9 mouse cellular contexts compared by ENCODE assay signal in the genomic region with DNA sequence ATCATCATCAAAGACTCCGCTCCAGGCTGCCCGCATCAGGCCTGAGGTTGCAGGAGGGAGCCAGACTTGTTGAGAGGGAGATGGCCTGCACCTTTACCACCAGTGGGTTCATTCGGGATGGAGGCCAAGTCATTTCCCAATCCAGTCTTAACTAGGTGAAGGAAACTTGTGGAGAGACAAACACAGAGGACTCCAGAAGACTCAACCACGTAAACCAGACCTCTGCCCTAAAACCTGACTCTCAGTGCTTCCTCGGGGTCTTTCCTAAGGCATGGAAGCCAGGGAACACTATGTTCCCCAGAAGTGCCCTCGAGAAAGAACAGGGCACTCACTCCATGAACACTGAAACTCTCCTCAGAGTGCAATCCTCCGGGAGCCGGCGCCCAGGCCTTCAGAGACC. TPM values are rescaled to one million over a fixed set of nuclear protein-coding genes. Genes with fewer than 3 reads are reported as not detected.
DNase-seq lines count a peak whose midpoint lies in the region; ATAC-seq lines count a peak whose summit lies in the region.
"Had no signal": no experiment of that assay in that cellular context is flagged by ENCODE, and none has a peak within 500 bp of the region (broad histone marks: within the 10 kb centered on the region; RNA-seq: fewer than 3 reads in every experiment).

No protein-coding gene starts in this region.

- no peak overlapping the region for H3K9ac ChIP-seq in kidney, embryonic 15.5 days
- H3K9ac ChIP-seq in forebrain, embryonic 15.5 days (replicated peaks) = no peak overlapping the region
- H3K9ac ChIP-seq in midbrain, embryonic 14.5 days (replicated peaks; ENCODE audit: low read length) = no peak overlapping the region; the same call in 1 of the 2 replicates

- ATAC-seq in kidney, embryonic 15.5 days (replicated peaks; ENCODE audit: low FRiP score) = no peak
- ATAC-seq in forebrain, embryonic 15.5 days (replicated peaks) = no peak
- ATAC-seq in midbrain, embryonic 14.5 days (ENCODE audit: low FRiP score, low TSS enrichment) = no peak

- DNase-seq in kidney, adult 9 months = no peak
- DNase-seq in adipocyte (ENCODE audit: low spot score) = peak; percentile 61
- no peak for DNase-seq in midbrain, embryonic 14.5 days
- DNase-seq in right cerebral cortex, postnatal 25 days = no peak
- DNase-seq in right cerebral cortex, postnatal 36 days (ENCODE audit: low spot score in 2 of 2) = no peak

- 85% methylated on average over 9 of the region's 9 CpGs for WGBS in kidney, embryonic 15.5 days
- 88% methylated on average over 9 of the region's 9 CpGs for WGBS in forebrain, embryonic 15.5 days
- WGBS in midbrain, embryonic 14.5 days = 89% methylated on average over 9 of the region's 9 CpGs

- no peak overlapping the region for H3K27ac ChIP-seq in kidney, embryonic 15.5 days
- no peak overlapping the region for H3K27ac ChIP-seq in forebrain, embryonic 15.5 days (replicated peaks)
- no peak overlapping the region for H3K27ac ChIP-seq in midbrain, embryonic 14.5 days (replicated peaks; ENCODE audit: low read depth, low read length)
- H3K27ac ChIP-seq: macrophage had no signal

- peak overlapping the region; percentile 60; the same call in 1 of the 2 replicates for H3K4me3 ChIP-seq in kidney, embryonic 15.5 days (replicated peaks)
- H3K4me3 ChIP-seq in forebrain, embryonic 15.5 days = peak overlapping the region; percentile 80; the same call in 1 of the 2 replicates
- peak overlapping the region; percentile 63; the same call in 1 of the 2 replicates for H3K4me3 ChIP-seq in midbrain, embryonic 14.5 days (replicated peaks; ENCODE audit: low read depth, low read length)

- peaks cover 6% of the 10 kb centered on the region; the same call in 1 of the 2 replicates for H3K27me3 ChIP-seq in kidney, embryonic 15.5 days
- H3K27me3 ChIP-seq in forebrain, embryonic 15.5 days = no peaks in the 10 kb centered on the region
- 0 out of 2 replicates have a peak, but pooled peaks cover 4% of the 10 kb centered on the region for H3K27me3 ChIP-seq in midbrain, embryonic 14.5 days (ENCODE audit: control insufficient read depth, insufficient read depth, low read length)

- H3K9me3 ChIP-seq in kidney, embryonic 15.5 days (replicated peaks) = no peaks in the 10 kb centered on the region
- no peaks in the 10 kb centered on the region for H3K9me3 ChIP-seq in forebrain, embryonic 15.5 days
- no peaks in the 10 kb centered on the region for H3K9me3 ChIP-seq in midbrain, embryonic 14.5 days (ENCODE audit: control insufficient read depth, low read length)

- H3K4me1 ChIP-seq in kidney, embryonic 15.5 days = peaks cover 80% of the 10 kb centered on the region
- H3K4me1 ChIP-seq in forebrain, embryonic 15.5 days = peaks cover 32% of the 10 kb centered on the region
- peaks cover 19% of the 10 kb centered on the region for H3K4me1 ChIP-seq in midbrain, embryonic 14.5 days (ENCODE audit: control insufficient read depth, insufficient read depth, low read length)

- no peaks in the 10 kb centered on the region for H3K36me3 ChIP-seq in kidney, embryonic 15.5 days
- no peaks in the 10 kb centered on the region for H3K36me3 ChIP-seq in forebrain, embryonic 15.5 days
- no peaks in the 10 kb centered on the region for H3K36me3 ChIP-seq in midbrain, embryonic 14.5 days (ENCODE audit: control insufficient read depth, insufficient read depth, low read length)

- peak overlapping the region; percentile 98 for H3K4me2 ChIP-seq in kidney, embryonic 15.5 days
- peak overlapping the region; percentile 96 for H3K4me2 ChIP-seq in forebrain, embryonic 15.5 days (replicated peaks)
- H3K4me2 ChIP-seq in midbrain, embryonic 14.5 days (ENCODE audit: low read length) = no peak overlapping the region

RNA-seq across cellular contexts. Expression of gene Slc7a5, which starts 2.5 kb away (rescaled TPM):
- 16.7 and 19.3 TPM in 2 replicates for polyA plus RNA-seq in kidney, embryonic 15.5 days (2015; fragmentation: Nextera tagmentation; extraction: Ambion mirVana)
- 39.2 and 45.8 TPM in 2 replicates for polyA plus RNA-seq in forebrain, embryonic 15.5 days (2015; fragmentation: Nextera tagmentation; extraction: Ambion mirVana)
- 42.0 and 54.0 TPM in 2 replicates for polyA plus RNA-seq in midbrain, embryonic 14.5 days (2014; fragmentation: Nextera tagmentation; extraction: Ambion mirVana)

RNA-seq across cellular contexts. Expression of gene Car5a, which starts 39.7 kb away (rescaled TPM):
- polyA plus RNA-seq in kidney, embryonic 15.5 days (2015; fragmentation: Nextera tagmentation; extraction: Ambion mirVana) = 0.40 TPM in 1 of 2 replicates, not detected in the other
- polyA plus RNA-seq in forebrain, embryonic 15.5 days (2015; fragmentation: Nextera tagmentation; extraction: Ambion mirVana) = 0.37 and 0.43 TPM in 2 replicates
- not detected in 2 replicates for polyA plus RNA-seq in midbrain, embryonic 14.5 days (2014; fragmentation: Nextera tagmentation; extraction: Ambion mirVana)
- polyA plus RNA-seq: intestine, embryonic 14.5 days; macrophage had no signal

RNA-seq across cellular contexts. Expression of gene Banp, which starts 44.6 kb away (rescaled TPM):
- 41.2 and 43.3 TPM in 2 replicates for polyA plus RNA-seq in kidney, embryonic 15.5 days (2015; fragmentation: Nextera tagmentation; extraction: Ambion mirVana)
- 64.8 and 65.3 TPM in 2 replicates for polyA plus RNA-seq in forebrain, embryonic 15.5 days (2015; fragmentation: Nextera tagmentation; extraction: Ambion mirVana)
- polyA plus RNA-seq in midbrain, embryonic 14.5 days (2014; fragmentation: Nextera tagmentation; extraction: Ambion mirVana) = 47.7 and 48.7 TPM in 2 replicates
